Mouse (Mus musculus): ENCODE data around the gene Slc27a1. TPM values are rescaled to one million over a fixed set of nuclear protein-coding genes. Genes with fewer than 3 reads are reported as not detected.
A peak's percentile ranks its signal among the peaks of the same experiment; 100 is the strongest.

Slc27a1 gene
- polyA plus RNA-seq, 1 experiment from 2014 or later = 19.0 TPM

GRCm38 (mm10) chr8:71574426-71574825 lies 5.7 kb downstream of the Slc27a1 start:
- no peaks in the 10 kb centered on the region for H3K9me3 ChIP-seq
- no peak for DNase-seq (ENCODE audit: low spot score)

GRCm38 (mm10) chr8:71575020-71575419 lies 6.3 kb downstream of the Slc27a1 start:
- WGBS = 48% methylated on average over 1 of the region's 1 CpGs
- H3K27me3 ChIP-seq (ENCODE audit: insufficient read depth, poor library complexity, severe bottlenecking) = peaks cover 25% of the 10 kb centered on the region
- no peak for DNase-seq (ENCODE audit: low spot score)
- peaks cover 16% of the 10 kb centered on the region for H3K4me1 ChIP-seq
- H3K9me3 ChIP-seq = no peaks in the 10 kb centered on the region
- no peak overlapping the region for H3K4me3 ChIP-seq
- no peak overlapping the region for H3K27ac ChIP-seq
- H3K36me3 ChIP-seq = peaks cover 1% of the 10 kb centered on the region; the same call in 1 of the 2 replicates

More at GRCm38 (mm10) chr8:71574426-71574825, 5.7 kb downstream of the Slc27a1 start:
- Histone ChIP-seq H3K4me3 (no peak overlapping the region), H3K4me1 (peaks cover 22% of the 10 kb centered on the region), H3K36me3 (no peaks in the 10 kb centered on the region), H3K27me3 (ENCODE audit: insufficient read depth, poor library complexity, severe bottlenecking) (peaks cover 20% of the 10 kb centered on the region), H3K27ac (no peak overlapping the region)
- 72% methylated on average over 7 of the region's 7 CpGs for WGBS

GRCm38 (mm10) chr8:71577856-71578387 lies 9.2 kb downstream of the Slc27a1 start:
- WGBS = 55% methylated on average over 4 of the region's 4 CpGs
- Histone ChIP-seq H3K36me3 (peaks cover 13% of the 10 kb centered on the region; the same call in 1 of the 2 replicates), H3K27ac (no peak overlapping the region), H3K4me3 (no peak overlapping the region), H3K27me3 (ENCODE audit: insufficient read depth, poor library complexity, severe bottlenecking) (peaks cover 35% of the 10 kb centered on the region), H3K4me1 (0 out of 2 replicates have a peak, but pooled peaks cover 5% of the 10 kb centered on the region), H3K9me3 (no peaks in the 10 kb centered on the region)
- no peak for DNase-seq (ENCODE audit: low spot score)

GRCm38 (mm10) chr8:71579009-71579408 lies 10.3 kb downstream of the Slc27a1 start:
- WGBS = 67% methylated on average over 1 of the region's 1 CpGs
- Histone ChIP-seq H3K36me3 (peaks cover 15% of the 10 kb centered on the region; the same call in 1 of the 2 replicates), H3K27ac (no peak overlapping the region), H3K4me1 (0 out of 2 replicates have a peak, but pooled peaks cover 5% of the 10 kb centered on the region), H3K4me3 (no peak overlapping the region), H3K27me3 (ENCODE audit: insufficient read depth, poor library complexity, severe bottlenecking) (peaks cover 37% of the 10 kb centered on the region), H3K9me3 (no peaks in the 10 kb centered on the region)
- DNase-seq (ENCODE audit: low spot score) = no peak

- WGBS = 82% methylated on average over 14 of the region's 14 CpGs
- no peak for DNase-seq (ENCODE audit: low spot score)
- H3K36me3 ChIP-seq = peaks cover 20% of the 10 kb centered on the region; the same call in 1 of the 2 replicates
- H3K27me3 ChIP-seq (ENCODE audit: insufficient read depth, poor library complexity, severe bottlenecking) = peaks cover 42% of the 10 kb centered on the region
- H3K27ac ChIP-seq = no peak overlapping the region
- H3K9me3 ChIP-seq = no peaks in the 10 kb centered on the region
- H3K4me1 ChIP-seq = 0 out of 2 replicates have a peak, but pooled peaks cover 2% of the 10 kb centered on the region
- no peak overlapping the region for H3K4me3 ChIP-seq
Measured at GRCm38 (mm10) chr8:71579476-71579875, 10.8 kb downstream of the Slc27a1 start.

- DNase-seq (ENCODE audit: low spot score) = no peak
- no peak overlapping the region for H3K27ac ChIP-seq
- no peak overlapping the region for H3K4me3 ChIP-seq
- H3K27me3 ChIP-seq (ENCODE audit: insufficient read depth, poor library complexity, severe bottlenecking) = peaks cover 46% of the 10 kb centered on the region
- H3K36me3 ChIP-seq = peaks cover 25% of the 10 kb centered on the region; the same call in 1 of the 2 replicates
- no peaks in the 10 kb centered on the region for H3K4me1 ChIP-seq
- 42% methylated on average over 9 of the region's 9 CpGs for WGBS
- no peaks in the 10 kb centered on the region for H3K9me3 ChIP-seq
Measured at GRCm38 (mm10) chr8:71580201-71580600, 11.5 kb downstream of the Slc27a1 start.

GRCm38 (mm10) chr8:71586891-71587290 lies 18.2 kb downstream of the Slc27a1 start:
- Histone ChIP-seq H3K4me3 (no peak overlapping the region), H3K36me3 (peaks cover 17% of the 10 kb centered on the region; the same call in 1 of the 2 replicates), H3K9me3 (no peaks in the 10 kb centered on the region), H3K27me3 (ENCODE audit: insufficient read depth, poor library complexity, severe bottlenecking) (peaks cover 14% of the 10 kb centered on the region), H3K4me1 (peaks cover 7% of the 10 kb centered on the region), H3K27ac (no peak overlapping the region)
- 70% methylated on average over 2 of the region's 2 CpGs for WGBS
- DNase-seq (ENCODE audit: low spot score) = no peak

GRCm38 (mm10) chr8:71588762-71589161 lies 20.1 kb downstream of the Slc27a1 start:
- Histone ChIP-seq H3K4me1 (peaks cover 23% of the 10 kb centered on the region), H3K4me3 (no peak overlapping the region), H3K27ac (no peak overlapping the region), H3K27me3 (ENCODE audit: insufficient read depth, poor library complexity, severe bottlenecking) (peaks cover 11% of the 10 kb centered on the region), H3K9me3 (no peaks in the 10 kb centered on the region), H3K36me3 (peaks cover 20% of the 10 kb centered on the region; the same call in 1 of the 2 replicates)
- WGBS = 86% methylated on average over 3 of the region's 3 CpGs
- no peak for DNase-seq (ENCODE audit: low spot score)

- Histone ChIP-seq H3K9me3 (no peaks in the 10 kb centered on the region), H3K4me1 (peaks cover 31% of the 10 kb centered on the region), H3K27ac (peak overlapping the region; percentile 96), H3K27me3 (ENCODE audit: insufficient read depth, poor library complexity, severe bottlenecking) (no peaks in the 10 kb centered on the region), H3K4me3 (peak overlapping the region; percentile 87), H3K36me3 (peaks cover 14% of the 10 kb centered on the region; the same call in 1 of the 2 replicates)
- WGBS = 26% methylated on average over 5 of the region's 5 CpGs
- no peak for DNase-seq (ENCODE audit: low spot score)
Measured at GRCm38 (mm10) chr8:71591017-71591416, 22.3 kb downstream of the Slc27a1 start.

- no peaks in the 10 kb centered on the region for H3K27me3 ChIP-seq (ENCODE audit: insufficient read depth, poor library complexity, severe bottlenecking)
- DNase-seq (ENCODE audit: low spot score) = peak; percentile 97
- H3K27ac ChIP-seq = peak within 1 kb of the TSS; percentile 96
- peaks cover 12% of the 10 kb centered on the region; the same call in 1 of the 2 replicates for H3K36me3 ChIP-seq
- 1% methylated on average over 71 of the region's 71 CpGs for WGBS
- H3K4me1 ChIP-seq = peaks cover 35% of the 10 kb centered on the region
- peak within 1 kb of the TSS; percentile 87 for H3K4me3 ChIP-seq
- H3K9me3 ChIP-seq = no peaks in the 10 kb centered on the region
Measured at GRCm38 (mm10) chr8:71591471-71592373, 23.0 kb downstream of the Slc27a1 start, which contains the start of gene Pgls. Gene Pgls, plus strand, starts transcription at chr8:71592176.

- peak; percentile 85 for DNase-seq (ENCODE audit: low spot score)
- 6% methylated on average over 60 of the region's 60 CpGs for WGBS
Measured at GRCm38 (mm10) chr8:71592374-71593170, 23.9 kb downstream of the Slc27a1 start.

GRCm38 (mm10) chr8:71593556-71594323 lies 25.1 kb downstream of the Slc27a1 start:
- WGBS = 91% methylated on average over 8 of the region's 8 CpGs
- Histone ChIP-seq H3K4me3 (no peak overlapping the region), H3K36me3 (peaks cover 12% of the 10 kb centered on the region; the same call in 1 of the 2 replicates), H3K9me3 (no peaks in the 10 kb centered on the region), H3K4me1 (peaks cover 35% of the 10 kb centered on the region), H3K27ac (no peak overlapping the region), H3K27me3 (ENCODE audit: insufficient read depth, poor library complexity, severe bottlenecking) (peaks cover 9% of the 10 kb centered on the region)
- DNase-seq (ENCODE audit: low spot score) = peak; percentile 74

More at GRCm38 (mm10) chr8:71592374-71593170, 23.9 kb downstream of the Slc27a1 start:
- Histone ChIP-seq H3K27me3 (ENCODE audit: insufficient read depth, poor library complexity, severe bottlenecking) (no peaks in the 10 kb centered on the region), H3K9me3 (no peaks in the 10 kb centered on the region), H3K27ac (peak overlapping the region; percentile 96), H3K4me3 (peak overlapping the region; percentile 87), H3K4me1 (peaks cover 35% of the 10 kb centered on the region), H3K36me3 (peaks cover 12% of the 10 kb centered on the region; the same call in 1 of the 2 replicates)
